Mouse (Mus musculus): Measurements from ENCODE around the gene Camkmt. TPM values are rescaled to one million over a fixed set of nuclear protein-coding genes. Genes with fewer than 3 reads are reported as not detected.

Gene Camkmt
- polyA plus RNA-seq, 1 experiment: 4.8 TPM

GRCm38 (mm10) chr17:85073214-85073613, 17.1 kb upstream of the Camkmt start:
- peaks cover 2% of the 10 kb centered on the region for H3K36me3 ChIP-seq (ENCODE audit: control insufficient read depth, insufficient read depth, low read length)
- no peaks in the 10 kb centered on the region for H3K4me1 ChIP-seq (ENCODE audit: control insufficient read depth, insufficient read depth, low read length)
- H3K27me3 ChIP-seq (ENCODE audit: control insufficient read depth, insufficient read depth, low read length): no peaks in the 10 kb centered on the region
- TF ChIP-seq POLR2A (IDR thresholded peaks at IDR 0.05; ENCODE audit: control insufficient read depth, low read depth, low read length): no peak
- no peak for TF ChIP-seq CTCF (IDR thresholded peaks at IDR 0.05; ENCODE audit: control insufficient read depth, insufficient read depth, insufficient replicate concordance, low read depth, low read length)
- no peak overlapping the region for H3K27ac ChIP-seq (ENCODE audit: control insufficient read depth, insufficient read depth, low read depth, low read length)
- no peak overlapping the region for H3K4me3 ChIP-seq (ENCODE audit: control insufficient read depth, low read depth, low read length)

- Histone ChIP-seq H3K4me1 (ENCODE audit: control insufficient read depth, insufficient read depth, low read length) (no peaks in the 10 kb centered on the region), H3K27me3 (ENCODE audit: control insufficient read depth, insufficient read depth, low read length) (no peaks in the 10 kb centered on the region), H3K27ac (ENCODE audit: control insufficient read depth, insufficient read depth, low read depth, low read length) (no peak overlapping the region), H3K4me3 (ENCODE audit: control insufficient read depth, low read depth, low read length) (no peak overlapping the region), H3K36me3 (ENCODE audit: control insufficient read depth, insufficient read depth, low read length) (peaks cover 2% of the 10 kb centered on the region)
- no peak for TF ChIP-seq CTCF (IDR thresholded peaks at IDR 0.05; ENCODE audit: control insufficient read depth, insufficient read depth, insufficient replicate concordance, low read depth, low read length)
- TF ChIP-seq POLR2A (IDR thresholded peaks at IDR 0.05; ENCODE audit: control insufficient read depth, low read depth, low read length): no peak
Measured at GRCm38 (mm10) chr17:85074083-85074482, 16.3 kb upstream of the Camkmt start.

DNA sequence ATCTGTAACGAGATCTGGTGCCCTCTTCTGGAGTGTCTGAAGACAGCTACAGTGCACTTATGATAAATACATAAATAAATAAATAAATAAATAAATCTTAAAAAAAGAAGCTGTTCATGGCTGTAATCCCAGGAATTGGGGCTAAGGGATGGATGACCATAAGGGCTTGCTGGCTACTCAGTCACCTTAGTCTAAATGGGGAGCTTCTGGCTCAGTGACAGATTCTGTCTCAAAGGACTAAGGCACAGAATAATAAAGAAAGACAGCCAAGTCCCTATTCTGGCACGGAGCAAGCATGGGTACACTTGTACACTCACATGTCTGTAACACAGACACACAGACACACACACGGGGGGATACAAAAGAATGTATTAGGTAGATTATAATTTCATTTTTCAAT, 11.1 kb upstream of the Camkmt start:
- TF ChIP-seq POLR2A (IDR thresholded peaks at IDR 0.05; ENCODE audit: control insufficient read depth, low read depth, low read length) (no peak), CTCF (IDR thresholded peaks at IDR 0.05; ENCODE audit: control insufficient read depth, insufficient read depth, insufficient replicate concordance, low read depth, low read length) (no peak)
- no peaks in the 10 kb centered on the region for H3K4me1 ChIP-seq (ENCODE audit: control insufficient read depth, insufficient read depth, low read length)
- no peak overlapping the region for H3K27ac ChIP-seq (ENCODE audit: control insufficient read depth, insufficient read depth, low read depth, low read length)
- no peaks in the 10 kb centered on the region; the same call in none of the 2 replicates for H3K36me3 ChIP-seq (ENCODE audit: control insufficient read depth, insufficient read depth, low read length)
- H3K4me3 ChIP-seq (ENCODE audit: control insufficient read depth, low read depth, low read length): no peak overlapping the region
- H3K27me3 ChIP-seq (ENCODE audit: control insufficient read depth, insufficient read depth, low read length): no peaks in the 10 kb centered on the region

DNA sequence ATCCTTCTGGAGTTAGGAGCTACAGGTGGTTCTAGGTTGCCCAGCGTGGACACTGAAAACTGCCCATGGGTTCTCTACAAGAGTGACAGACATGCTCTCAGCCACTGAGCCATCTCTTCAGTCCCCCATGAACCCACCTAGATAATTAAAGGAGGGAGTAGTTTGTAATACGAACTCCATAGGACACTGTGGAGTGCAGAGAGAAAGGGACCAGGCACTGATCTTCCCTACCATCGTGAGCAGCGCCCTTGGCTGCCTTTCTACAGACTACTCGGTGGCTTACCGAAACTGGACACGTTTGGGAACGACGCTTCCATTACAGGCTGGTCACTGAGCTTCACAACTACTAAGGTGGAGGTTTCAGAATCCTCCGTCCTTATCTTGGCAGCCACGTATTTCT, 9.6 kb upstream of the Camkmt start:
- no peaks in the 10 kb centered on the region; the same call in none of the 2 replicates for H3K36me3 ChIP-seq (ENCODE audit: control insufficient read depth, insufficient read depth, low read length)

DNA sequence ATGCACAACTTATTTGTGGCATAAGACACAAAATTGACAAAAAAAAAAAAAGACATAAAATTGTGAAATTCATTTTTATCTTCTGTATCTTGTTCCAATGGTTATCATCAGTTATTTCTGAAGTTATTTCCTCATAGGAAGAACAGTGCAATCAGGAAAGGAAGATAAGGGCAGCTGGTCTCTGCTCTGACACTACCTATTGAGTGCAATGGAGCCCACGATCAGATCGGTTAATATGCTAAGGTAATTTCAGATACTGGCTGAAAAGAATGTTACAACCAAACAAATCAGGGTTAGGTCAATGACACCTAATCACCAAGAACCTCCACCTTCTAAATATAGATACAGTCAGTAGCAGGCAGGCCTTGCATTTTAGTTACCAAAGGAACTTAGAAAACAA, 5.0 kb upstream of the Camkmt start:
- no peaks in the 10 kb centered on the region for H3K27me3 ChIP-seq (ENCODE audit: control insufficient read depth, insufficient read depth, low read length)
- TF ChIP-seq CTCF (IDR thresholded peaks at IDR 0.05; ENCODE audit: control insufficient read depth, insufficient read depth, insufficient replicate concordance, low read depth, low read length) (no peak), POLR2A (IDR thresholded peaks at IDR 0.05; ENCODE audit: control insufficient read depth, low read depth, low read length) (no peak)
- H3K36me3 ChIP-seq (ENCODE audit: control insufficient read depth, insufficient read depth, low read length): no peaks in the 10 kb centered on the region
- H3K27ac ChIP-seq (ENCODE audit: control insufficient read depth, insufficient read depth, low read depth, low read length): no peak overlapping the region
- H3K4me1 ChIP-seq (ENCODE audit: control insufficient read depth, insufficient read depth, low read length): peaks cover 2% of the 10 kb centered on the region; the same call in 1 of the 2 replicates
- H3K4me3 ChIP-seq (ENCODE audit: control insufficient read depth, low read depth, low read length): no peak overlapping the region

More for the DNA sequence above, 9.6 kb upstream of the Camkmt start:
- H3K4me1 ChIP-seq (ENCODE audit: control insufficient read depth, insufficient read depth, low read length): no peaks in the 10 kb centered on the region
- no peak overlapping the region for H3K27ac ChIP-seq (ENCODE audit: control insufficient read depth, insufficient read depth, low read depth, low read length)
- TF ChIP-seq CTCF (IDR thresholded peaks at IDR 0.05; ENCODE audit: control insufficient read depth, insufficient read depth, insufficient replicate concordance, low read depth, low read length) (no peak), POLR2A (IDR thresholded peaks at IDR 0.05; ENCODE audit: control insufficient read depth, low read depth, low read length) (no peak)
- H3K27me3 ChIP-seq (ENCODE audit: control insufficient read depth, insufficient read depth, low read length): no peaks in the 10 kb centered on the region
- H3K4me3 ChIP-seq (ENCODE audit: control insufficient read depth, low read depth, low read length): no peak overlapping the region

DNA sequence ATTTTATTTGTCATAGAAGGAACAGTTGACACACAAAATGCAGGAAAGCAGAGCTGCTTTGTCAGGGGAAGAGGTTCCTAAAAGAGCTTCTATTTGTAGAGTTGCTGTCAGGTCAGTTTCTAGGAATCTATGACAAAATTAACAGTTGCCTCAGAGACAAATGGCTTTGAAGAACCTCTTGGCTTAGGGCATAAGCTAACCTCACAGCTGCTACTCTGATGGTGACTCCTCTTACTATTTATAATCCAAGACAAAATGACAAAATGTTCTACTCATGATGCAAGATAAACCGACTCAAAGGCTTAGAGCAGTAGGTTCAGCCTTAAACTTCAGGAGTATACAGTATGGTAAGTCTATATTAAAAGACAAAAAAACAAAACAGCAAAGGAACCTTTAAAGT, 3.9 kb upstream of the Camkmt start:
- Histone ChIP-seq H3K27me3 (ENCODE audit: control insufficient read depth, insufficient read depth, low read length) (no peaks in the 10 kb centered on the region), H3K36me3 (ENCODE audit: control insufficient read depth, insufficient read depth, low read length) (no peaks in the 10 kb centered on the region), H3K4me1 (ENCODE audit: control insufficient read depth, insufficient read depth, low read length) (peaks cover 2% of the 10 kb centered on the region; the same call in 1 of the 2 replicates), H3K27ac (ENCODE audit: control insufficient read depth, insufficient read depth, low read depth, low read length) (no peak overlapping the region), H3K4me3 (ENCODE audit: control insufficient read depth, low read depth, low read length) (no peak overlapping the region)
- TF ChIP-seq CTCF (IDR thresholded peaks at IDR 0.05; ENCODE audit: control insufficient read depth, insufficient read depth, insufficient replicate concordance, low read depth, low read length): no peak

DNA sequence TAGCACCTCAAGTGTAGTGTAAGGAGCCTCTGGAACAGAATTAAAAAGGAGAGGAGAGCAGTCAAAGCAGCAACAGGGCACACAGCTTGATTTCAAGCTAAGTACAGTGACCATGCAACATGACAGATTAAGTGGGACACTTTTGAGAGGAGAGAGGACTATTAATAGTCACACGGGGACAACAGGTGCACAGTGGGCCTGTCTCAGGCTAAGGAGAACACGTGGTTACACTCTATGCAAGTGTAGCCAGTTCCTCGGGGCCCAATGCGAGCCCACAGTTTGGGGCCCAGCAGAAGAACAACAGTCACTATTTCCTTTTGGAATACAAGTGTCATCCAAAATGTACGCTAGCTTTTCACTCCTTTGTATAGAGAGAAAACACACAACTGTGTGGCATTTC, 2.8 kb upstream of the Camkmt start:
- TF ChIP-seq POLR2A (IDR thresholded peaks at IDR 0.05; ENCODE audit: control insufficient read depth, low read depth, low read length) (no peak), CTCF (IDR thresholded peaks at IDR 0.05; ENCODE audit: control insufficient read depth, insufficient read depth, insufficient replicate concordance, low read depth, low read length) (no peak)
- Histone ChIP-seq H3K27ac (ENCODE audit: control insufficient read depth, insufficient read depth, low read depth, low read length) (no peak overlapping the region), H3K27me3 (ENCODE audit: control insufficient read depth, insufficient read depth, low read length) (no peaks in the 10 kb centered on the region), H3K36me3 (ENCODE audit: control insufficient read depth, insufficient read depth, low read length) (no peaks in the 10 kb centered on the region), H3K4me3 (ENCODE audit: control insufficient read depth, low read depth, low read length) (no peak overlapping the region), H3K4me1 (ENCODE audit: control insufficient read depth, insufficient read depth, low read length) (peaks cover 2% of the 10 kb centered on the region; the same call in 1 of the 2 replicates)

- Histone ChIP-seq H3K27me3 (ENCODE audit: control insufficient read depth, insufficient read depth, low read length) (no peaks in the 10 kb centered on the region), H3K4me1 (ENCODE audit: control insufficient read depth, insufficient read depth, low read length) (peaks cover 2% of the 10 kb centered on the region; the same call in 1 of the 2 replicates), H3K4me3 (ENCODE audit: control insufficient read depth, low read depth, low read length) (no peak overlapping the region), H3K27ac (ENCODE audit: control insufficient read depth, insufficient read depth, low read depth, low read length) (no peak overlapping the region), H3K36me3 (ENCODE audit: control insufficient read depth, insufficient read depth, low read length) (no peaks in the 10 kb centered on the region)
- TF ChIP-seq POLR2A (IDR thresholded peaks at IDR 0.05; ENCODE audit: control insufficient read depth, low read depth, low read length) (no peak), CTCF (IDR thresholded peaks at IDR 0.05; ENCODE audit: control insufficient read depth, insufficient read depth, insufficient replicate concordance, low read depth, low read length) (no peak)
Measured at GRCm38 (mm10) chr17:85088401-85088800, 2.0 kb upstream of the Camkmt start.
